Mouse (Mus musculus) lung, adult 2 months (tissue): ENCODE measurements around the gene Kdm2b.

Experiments used
- CTCF ChIP-seq: fragments of 200-500 bp; IDR thresholded peaks from 2 replicates; pipeline ENCODE4 v1.5.1; 2011; ENCODE audit warnings: mild to moderate bottlenecking, low read length, control low read depth; ENCODE audit not compliant: insufficient read depth
- POLR2A ChIP-seq: fragments of 200-500 bp; IDR thresholded peaks from 2 replicates; pipeline ENCODE4 v1.6.1; 2011; ENCODE audit warnings: low read depth, mild to moderate bottlenecking, control low read depth, low read length, borderline replicate concordance; ENCODE audit errors: extremely low read depth

DNA sequence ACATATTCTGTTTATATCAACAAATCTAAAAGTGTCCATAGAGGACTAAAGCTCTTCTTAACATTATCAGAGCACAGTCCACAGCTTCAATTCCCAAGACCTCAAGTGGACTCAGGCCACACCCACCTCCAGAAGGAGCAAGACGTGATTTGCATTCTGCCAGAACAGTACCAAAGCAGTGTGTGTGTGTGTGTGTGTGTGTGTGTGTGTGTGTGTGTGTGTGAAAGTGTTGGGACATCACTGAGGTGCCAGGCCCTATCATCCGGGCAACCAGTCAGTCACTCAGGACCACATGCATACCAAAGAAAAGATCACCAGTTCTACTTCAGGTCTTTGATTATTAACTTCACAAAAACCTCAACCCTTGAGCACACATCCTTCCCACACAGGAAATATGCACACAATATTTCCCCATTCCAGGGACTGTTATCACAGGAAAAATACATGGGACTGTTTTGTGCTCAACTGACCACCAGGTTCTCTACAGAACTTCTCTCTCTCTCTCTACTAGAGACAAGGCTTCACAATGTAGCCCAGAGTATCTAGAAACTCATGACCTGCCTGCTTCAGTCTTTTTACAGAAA is 105.9 kb downstream of the Kdm2b start:
- TF ChIP-seq CTCF, result no peak
- no peak for TF ChIP-seq POLR2A
